Mouse (Mus musculus) liver, adult (tissue): Measurements from ENCODE around the gene Hoxa13.

Experiments
- GATA4 ChIP-seq: IDR thresholded peaks from 2 replicates; pipeline ENCODE4 v1.6.1; 2014; ENCODE audit warnings: mild to moderate bottlenecking, low read length; ENCODE audit not compliant: insufficient replicate concordance

Hoxa13 gene

GRCm38 (mm10) chr6:52275563-52276280 lies 15.0 kb upstream of the Hoxa13 start:
- TF ChIP-seq GATA4 = no peak

GRCm38 (mm10) chr6:52274576-52274975 lies 13.9 kb upstream of the Hoxa13 start:
- TF ChIP-seq GATA4 = no peak

GRCm38 (mm10) chr6:52273656-52274280 lies 13.1 kb upstream of the Hoxa13 start:
- TF ChIP-seq GATA4 = no peak

DNA sequence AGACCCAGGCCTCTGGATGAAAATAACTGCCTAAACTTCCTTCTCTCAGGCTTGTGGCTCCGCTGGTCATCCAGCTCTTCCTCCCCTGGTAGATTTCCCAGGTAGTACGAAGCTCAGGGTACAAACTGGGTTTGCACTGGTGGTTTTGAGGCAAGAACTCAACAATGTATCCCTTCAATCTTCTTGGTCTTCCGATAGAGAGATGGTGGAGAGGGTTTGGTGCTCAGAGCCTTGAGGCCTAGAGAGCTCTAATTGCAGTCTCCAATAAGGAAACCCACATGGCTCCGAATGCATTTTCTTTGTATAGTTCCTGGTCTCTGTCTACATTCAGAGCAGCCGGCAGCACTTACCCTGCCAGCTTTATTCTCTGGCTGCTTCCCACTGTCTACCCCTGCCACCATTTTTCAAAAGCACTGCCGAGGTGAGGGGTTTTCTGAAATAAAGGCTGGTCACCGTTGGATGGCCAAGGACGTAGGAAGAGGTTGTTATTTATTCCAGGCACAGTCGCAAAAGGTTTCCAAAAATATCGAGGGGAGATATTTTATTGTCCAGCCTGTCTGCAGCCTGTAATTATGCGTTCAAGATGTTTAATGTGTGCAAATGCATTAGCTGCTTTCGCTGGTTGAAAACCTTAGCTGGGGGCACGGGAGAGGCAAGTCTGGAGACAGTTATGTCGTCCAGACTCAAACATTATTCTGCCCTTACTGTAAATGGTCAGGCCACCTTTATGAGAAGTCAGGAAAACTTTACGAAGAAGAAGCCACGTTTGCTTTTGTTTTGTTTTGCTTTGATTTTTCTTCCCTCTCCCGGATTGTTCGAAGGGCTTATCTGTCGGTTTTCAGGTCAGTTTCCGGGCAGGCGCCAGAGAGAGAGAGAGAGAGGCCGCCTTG lies 12.3 kb upstream of the Hoxa13 start:
- TF ChIP-seq GATA4 = no peak

- TF ChIP-seq GATA4 = no peak
These were observed 10.1 kb upstream of the Hoxa13 start for GRCm38 (mm10) chr6:52270494-52271480.

DNA sequence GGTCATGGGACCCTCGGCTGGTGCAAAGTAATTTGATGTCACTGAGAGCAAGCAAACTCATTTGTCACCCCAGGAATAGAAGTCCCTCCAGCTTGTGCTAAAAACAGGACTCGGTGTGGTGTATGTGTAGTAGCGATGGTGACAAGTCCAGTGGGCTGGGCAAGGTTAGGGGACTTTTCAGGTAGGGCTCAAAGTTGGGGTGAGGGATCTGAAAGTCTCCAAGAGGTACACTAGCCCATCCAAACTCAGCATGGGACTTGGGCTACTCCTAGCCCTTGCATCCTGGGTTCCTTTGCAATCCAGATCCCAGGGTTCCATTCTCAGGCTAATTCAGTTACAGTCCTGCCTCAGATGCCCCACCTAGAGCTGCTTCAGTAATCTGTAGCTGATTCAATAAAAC lies 8.1 kb upstream of the Hoxa13 start:
- no peak for TF ChIP-seq GATA4

- TF ChIP-seq GATA4 = no peak
These were observed 7.7 kb upstream of the Hoxa13 start for GRCm38 (mm10) chr6:52268341-52268740.

DNA sequence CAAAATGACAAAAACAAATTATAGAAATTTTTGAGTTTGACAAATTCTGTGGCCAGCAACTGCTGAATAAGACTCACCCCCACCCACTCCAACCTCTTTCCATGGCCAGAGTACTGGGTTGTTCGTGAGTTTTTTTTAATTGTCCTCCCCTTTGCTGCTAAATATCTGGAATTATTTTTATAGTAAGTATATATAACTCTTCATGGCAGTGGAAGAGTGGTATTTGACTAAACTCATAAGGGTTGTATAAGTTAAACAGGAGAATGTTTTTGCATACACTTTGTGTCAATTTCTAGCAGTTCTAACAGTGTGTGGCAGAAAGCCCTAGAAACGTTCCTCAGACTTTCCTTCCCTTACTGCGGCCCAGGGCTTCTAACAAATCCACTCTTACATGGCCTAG lies 7.0 kb upstream of the Hoxa13 start:
- TF ChIP-seq GATA4 = no peak

DNA sequence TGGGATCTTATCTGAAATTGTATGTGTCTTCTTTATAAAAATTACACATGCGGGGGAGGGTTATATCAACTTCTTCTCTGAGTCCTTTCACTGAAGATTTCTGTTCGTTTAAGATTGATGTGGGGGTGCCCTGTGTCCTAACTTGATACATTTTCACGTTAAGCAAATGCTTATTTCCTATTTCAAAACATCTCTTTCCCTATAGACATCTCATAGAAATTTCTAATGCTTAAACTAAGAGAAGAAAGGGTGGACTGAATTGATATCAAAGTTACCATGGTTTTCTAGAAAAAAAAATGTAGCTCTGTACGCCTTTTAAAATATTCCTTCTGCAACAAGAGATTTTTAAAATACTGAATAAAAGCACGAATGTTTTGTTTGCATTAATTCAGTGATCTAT lies 6.5 kb upstream of the Hoxa13 start:
- no peak for TF ChIP-seq GATA4

DNA sequence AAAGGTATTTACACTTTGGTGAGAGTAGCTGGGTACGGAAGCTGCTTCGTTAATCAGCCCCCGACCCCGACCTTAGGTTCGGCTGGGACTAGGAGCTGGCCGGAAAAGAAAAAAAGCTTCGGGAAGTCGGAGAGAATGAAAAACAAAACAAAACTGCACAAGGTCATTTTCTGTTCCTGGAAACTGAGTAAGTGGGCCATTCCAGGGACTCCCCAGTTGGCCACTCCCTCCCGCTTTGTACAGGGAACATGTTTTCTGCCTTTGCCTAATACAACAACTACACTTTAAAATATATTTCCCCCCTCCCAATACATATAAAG lies 5.9 kb upstream of the Hoxa13 start:
- no peak for TF ChIP-seq GATA4

GRCm38 (mm10) chr6:52265913-52266665 lies 5.4 kb upstream of the Hoxa13 start:
- TF ChIP-seq GATA4 = no peak

DNA sequence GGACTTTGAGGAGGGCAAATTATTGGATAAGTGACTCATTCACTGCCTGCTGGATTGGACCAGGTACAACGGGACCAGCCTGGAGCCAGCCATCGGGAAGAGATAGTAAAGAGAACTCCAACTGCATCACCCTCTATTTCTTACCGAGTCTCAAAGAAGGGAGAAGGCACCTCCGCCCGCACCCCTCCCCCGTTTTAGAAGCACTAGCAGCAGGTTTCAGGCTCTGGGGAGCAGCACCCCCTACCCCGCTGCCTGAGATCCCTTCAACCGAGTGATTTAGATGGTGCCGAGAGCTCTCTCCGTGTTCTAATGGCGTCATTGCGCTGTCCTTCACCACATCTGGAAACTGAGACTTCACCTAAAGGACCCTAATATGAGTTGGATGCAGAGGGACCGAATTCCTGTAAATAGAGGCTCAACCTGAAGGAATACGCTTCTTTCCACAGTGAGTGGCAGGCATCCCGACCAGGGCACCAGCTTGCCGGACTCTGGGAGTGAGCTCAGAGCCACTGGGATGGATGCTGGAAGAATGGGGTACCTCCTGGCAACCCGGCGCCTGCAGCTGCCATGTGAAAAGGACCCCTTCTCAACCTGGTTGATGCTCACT lies 4.7 kb upstream of the Hoxa13 start:
- no peak for TF ChIP-seq GATA4

DNA sequence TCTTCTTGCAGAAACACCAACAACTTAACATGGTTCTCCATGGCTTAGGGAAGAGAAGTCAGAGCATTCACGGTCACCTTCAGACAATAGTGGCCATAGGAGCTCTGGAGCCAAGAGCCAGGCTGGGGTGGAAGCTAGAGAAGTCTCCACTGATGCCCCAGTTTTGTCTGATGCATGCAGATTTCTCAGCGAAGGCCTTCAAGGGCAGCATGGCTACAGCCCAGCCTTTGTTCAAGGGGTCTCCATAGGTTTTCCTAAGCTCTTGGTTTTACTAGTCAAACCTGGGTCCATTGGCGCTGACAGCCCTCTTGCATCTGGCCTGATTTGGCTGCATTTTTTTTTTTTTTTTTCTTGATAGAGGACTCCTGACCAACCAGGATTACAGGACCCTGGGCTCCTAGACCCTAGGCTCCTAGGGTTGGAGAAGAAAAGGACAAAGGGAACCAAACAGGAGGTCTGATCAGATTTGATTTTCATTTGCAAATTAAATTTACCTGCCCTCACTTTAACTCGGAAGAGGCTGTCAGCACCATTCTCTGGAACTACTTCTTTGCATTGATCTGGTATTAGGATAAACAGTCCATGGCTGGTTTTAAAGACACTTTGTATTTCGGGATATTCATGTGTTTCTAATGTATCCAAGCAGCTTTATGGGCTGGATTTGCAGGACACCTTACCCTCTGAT lies 3.6 kb upstream of the Hoxa13 start:
- no peak for TF ChIP-seq GATA4

DNA sequence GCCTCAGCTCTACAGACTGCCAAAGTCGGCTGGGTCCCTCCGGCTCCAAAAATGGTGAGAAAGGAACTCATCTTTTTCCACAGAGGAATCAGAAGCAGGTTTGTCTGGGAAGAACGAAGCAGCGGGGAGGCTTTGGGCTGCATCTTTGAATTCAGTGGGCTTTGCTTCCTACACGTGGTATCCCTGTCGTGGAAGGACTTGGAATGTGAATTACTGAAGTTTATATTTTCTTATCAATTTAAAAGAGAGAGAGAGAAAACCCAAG lies 2.6 kb upstream of the Hoxa13 start:
- TF ChIP-seq GATA4 = no peak
